Mouse (Mus musculus) ES-E14 (cell line): ENCODE measurements around the gene Ankrd40. TPM values are rescaled to one million over a fixed set of nuclear protein-coding genes. Genes with fewer than 3 reads are reported as not detected.
A peak's percentile ranks its signal among the peaks of the same experiment; 100 is the strongest.

Source experiments
- DNase-seq: peaks from one replicate; pipeline ENCODE4 v3.0.0-alpha.2; 2013; ENCODE audit warnings: low read depth, low spot score
- H3K27ac ChIP-seq: 2 replicates; pipeline ENCODE4 v1.5.1; 2012; ENCODE audit warnings: low read depth, mild to moderate bottlenecking, low read length, moderate library complexity, mixed read lengths; ENCODE audit not compliant: poor library complexity, insufficient read depth, severe bottlenecking
- H3K36me3 ChIP-seq: 2 replicates; pipeline ENCODE4 v1.6.1; 2012; ENCODE audit warnings: mild to moderate bottlenecking, low read length, moderate library complexity, mixed read lengths; ENCODE audit not compliant: control insufficient read depth, poor library complexity, insufficient read depth, severe bottlenecking
- H3K4me1 ChIP-seq, 2 experiments: fragments of 150-350 bp in 1 of 2; sonication (generic) in 1 of 2; 2 replicates each; pipeline ENCODE4 v1.6.1; 2012; ENCODE audit warnings: low read length in 2 of 2, mild to moderate bottlenecking in 1 of 2, mixed read lengths in 1 of 2; ENCODE audit not compliant: control insufficient read depth in 2 of 2, insufficient read depth in 2 of 2, poor library complexity in 1 of 2
- H3K4me3 ChIP-seq, 2 experiments: fragments of 150-350 bp in 1 of 2; sonication (generic) in 1 of 2; 2 replicates each; pipeline ENCODE4 v1.5.1; 2012; ENCODE audit warnings: low read length in 2 of 2, low read depth in 1 of 2, mild to moderate bottlenecking in 1 of 2, mixed read lengths in 1 of 2; ENCODE audit not compliant: insufficient read depth in 1 of 2, poor library complexity in 1 of 2, severe bottlenecking in 1 of 2
- H3K9ac ChIP-seq: 2 replicates; pipeline ENCODE4 v1.6.1; 2012; ENCODE audit warnings: low read depth, mild to moderate bottlenecking, low read length, mixed read lengths; ENCODE audit not compliant: poor library complexity, insufficient read depth, severe bottlenecking
- H3K9me3 ChIP-seq: fragments of 150-350 bp; sonication (generic); 2 replicates; pipeline ENCODE4 v1.6.1; 2012; ENCODE audit warnings: low read depth, mild to moderate bottlenecking, low read length; ENCODE audit not compliant: control insufficient read depth, insufficient read depth
- CHD2 ChIP-seq: IDR thresholded peaks from 2 replicates; pipeline ENCODE4 v1.6.1; 2014; ENCODE audit warnings: mild to moderate bottlenecking, low read depth, low read length, inconsistent platforms
- HCFC1 ChIP-seq: IDR thresholded peaks from 2 replicates; pipeline ENCODE4 v1.6.1; 2012; ENCODE audit warnings: low read length, inconsistent platforms, borderline replicate concordance; ENCODE audit not compliant: insufficient read depth
- MAFK ChIP-seq: IDR thresholded peaks from 2 replicates; pipeline ENCODE4 v1.6.1; 2014; ENCODE audit warnings: mild to moderate bottlenecking, low read depth, low read length, inconsistent platforms; ENCODE audit not compliant: insufficient read depth
- ZC3H11A ChIP-seq: IDR thresholded peaks from 2 replicates; pipeline ENCODE4 v1.6.1; 2012; ENCODE audit warnings: low read depth, mild to moderate bottlenecking, inconsistent platforms, low read length, borderline replicate concordance
- ZNF384 ChIP-seq: IDR thresholded peaks from 2 replicates; pipeline ENCODE4 v1.6.1; 2012; ENCODE audit warnings: low read depth, low read length, inconsistent platforms
- in situ Hi-C, 2 experiments: fragments of 600-800 bp; cut with MboI; formaldehyde crosslinking; loops; one replicate each; pipeline ENCODE4 v1.15.1; 2025; ENCODE audit warnings: low sequenced_read_pairs in 2 of 2, inconsistent platforms in 1 of 2; ENCODE audit not compliant: unreplicated experiment in 2 of 2
- total RNA-seq: library from RNA; depleted of rRNA; stranded (reverse); fragments of 300-350 nt; gene quantifications from 2 replicates; pipeline ENCODE4 v1.2.3, GENCODE M21; 2012

The Ankrd40 gene
- total RNA-seq, 1 experiment, result 42.7 TPM

DNA sequence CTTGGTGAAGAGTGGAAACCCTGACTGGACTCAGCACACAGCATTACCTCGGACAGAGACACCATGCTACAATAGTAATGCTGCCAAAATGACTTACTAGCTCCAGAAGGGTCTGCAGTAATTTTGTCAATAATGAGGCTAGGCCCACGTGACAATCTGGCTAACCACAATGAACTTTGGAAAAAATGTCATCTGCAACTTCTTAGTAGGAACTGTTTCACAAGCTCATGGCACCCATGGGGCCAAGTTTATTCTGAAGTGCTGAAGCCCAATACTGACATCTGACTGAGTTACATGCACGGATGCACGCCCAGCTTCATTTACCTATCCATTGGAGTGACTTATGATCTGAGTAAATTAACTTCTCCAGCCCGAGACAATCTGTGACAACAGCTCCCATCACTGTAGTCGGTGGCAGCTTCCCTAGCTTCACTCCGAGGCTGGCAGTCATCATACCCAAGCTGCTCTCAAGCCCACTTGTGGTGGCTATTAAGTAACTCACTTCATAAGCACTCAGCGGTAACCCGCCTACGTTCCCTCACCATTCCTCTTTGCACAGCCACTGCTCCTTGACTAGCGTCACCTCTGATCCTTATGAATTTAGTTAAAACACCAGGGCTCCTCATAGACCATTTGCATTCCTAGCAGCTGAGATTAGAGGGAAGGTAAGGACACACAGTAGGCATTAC is 41.8 kb upstream of the Ankrd40 start:
- TF ChIP-seq MAFK (no peak), CHD2 (no peak), ZNF384 (no peak), HCFC1 (no peak), ZC3H11A (no peak)
- in situ Hi-C loops, result no loop called here
- Histone ChIP-seq H3K36me3 (peaks cover 17% of the 10 kb centered on the region), H3K4me3 (no peak overlapping the region), H3K9ac (no peak overlapping the region), H3K27ac (peak overlapping the region; percentile 38; the same call in 1 of the 2 replicates), H3K4me1 (no peaks in the 10 kb centered on the region), H3K9me3 (no peaks in the 10 kb centered on the region)
- no peak for DNase-seq

DNA sequence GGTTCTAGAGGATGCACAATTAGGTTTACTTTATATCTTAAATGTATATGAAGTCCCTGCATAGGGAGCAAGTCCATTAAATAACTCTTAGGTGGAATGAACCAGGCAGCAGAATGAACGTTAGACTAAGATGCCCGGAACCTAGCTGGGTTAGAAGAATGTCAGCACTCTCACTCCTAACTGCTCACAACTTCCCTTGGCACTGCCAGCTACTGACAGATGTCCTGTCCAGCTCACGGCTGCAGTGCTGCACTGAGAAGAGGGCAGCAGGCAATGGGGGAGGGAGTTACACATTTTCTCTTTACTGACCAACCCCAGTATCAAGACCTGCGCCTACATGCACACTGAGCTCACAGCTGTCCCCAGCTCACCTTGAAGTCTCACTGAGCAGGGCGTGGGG is 40.7 kb upstream of the Ankrd40 start:
- peaks cover 17% of the 10 kb centered on the region for H3K36me3 ChIP-seq
- in situ Hi-C loops, result no loop called here

GRCm38 (mm10) chr11:94290062-94290740 is 37.6 kb upstream of the Ankrd40 start:
- Histone ChIP-seq H3K27ac (no peak overlapping the region), H3K36me3 (peaks cover 24% of the 10 kb centered on the region), H3K4me1 (no peaks in the 10 kb centered on the region), H3K4me3 (no peak overlapping the region), H3K9ac (no peak overlapping the region), H3K9me3 (no peaks in the 10 kb centered on the region)
- TF ChIP-seq HCFC1, result no peak
- TF ChIP-seq CHD2, result no peak
- no peak for TF ChIP-seq MAFK
- no peak for TF ChIP-seq ZC3H11A
- no peak for TF ChIP-seq ZNF384
- no peak for DNase-seq
- in situ Hi-C loops, result no loop called here

More for the DNA sequence above, 40.7 kb upstream of the Ankrd40 start:
- H3K9ac ChIP-seq, result no peak overlapping the region
- no peak for DNase-seq
- H3K27ac ChIP-seq, result no peak overlapping the region
- no peak overlapping the region for H3K4me3 ChIP-seq
- no peaks in the 10 kb centered on the region for H3K9me3 ChIP-seq
- TF ChIP-seq ZNF384 (no peak), MAFK (no peak), ZC3H11A (no peak), HCFC1 (no peak), CHD2 (no peak)
- no peaks in the 10 kb centered on the region for H3K4me1 ChIP-seq

DNA sequence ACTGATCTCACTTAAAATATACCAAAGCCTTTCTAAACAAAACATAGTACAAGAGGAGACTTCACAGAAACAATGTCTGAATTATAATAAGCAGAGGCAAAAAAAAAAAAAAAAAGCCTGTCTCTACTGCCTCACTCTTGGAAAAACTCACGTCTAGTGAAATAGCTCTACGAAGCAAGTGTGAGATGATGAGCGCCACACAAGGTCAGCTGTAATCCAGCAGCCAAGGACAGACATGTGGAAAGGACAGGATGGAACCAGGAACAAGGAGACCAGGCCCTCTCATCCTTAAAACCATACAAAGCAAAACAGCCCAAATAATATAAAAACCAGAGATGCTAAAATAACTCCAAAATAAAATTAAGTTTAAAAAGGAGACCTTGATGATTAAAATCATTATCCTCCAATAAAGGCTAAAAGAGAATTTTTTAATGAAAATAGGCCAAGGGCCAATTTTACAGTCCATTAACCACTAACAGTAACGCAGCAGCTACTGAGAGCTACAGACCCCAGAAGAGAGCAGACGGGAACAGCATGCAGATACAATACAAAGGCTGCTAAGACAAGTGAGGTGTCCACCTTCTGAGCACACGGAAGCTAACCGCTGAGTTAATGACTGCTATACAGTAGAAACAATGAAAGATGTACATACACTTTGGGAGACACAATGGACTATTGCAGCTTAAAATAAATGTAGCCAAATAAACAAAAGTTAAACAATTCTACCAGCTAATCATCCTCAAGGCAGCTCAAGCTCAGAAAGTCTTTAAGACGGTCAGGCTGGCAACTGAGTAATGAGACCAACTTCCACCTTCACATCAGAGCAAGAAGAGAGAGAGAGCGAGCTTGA is 32.6 kb upstream of the Ankrd40 start:
- TF ChIP-seq HCFC1, result no peak
- no peak for TF ChIP-seq ZNF384
- no peak for TF ChIP-seq ZC3H11A
- no peak for TF ChIP-seq CHD2
- TF ChIP-seq MAFK, result no peak
- no peak for DNase-seq
- no peaks in the 10 kb centered on the region for H3K4me1 ChIP-seq
- in situ Hi-C loops, result no loop called here
- no peak overlapping the region for H3K4me3 ChIP-seq
- peaks cover 36% of the 10 kb centered on the region for H3K36me3 ChIP-seq
- no peak overlapping the region for H3K9ac ChIP-seq
- H3K27ac ChIP-seq, result no peak overlapping the region
- H3K9me3 ChIP-seq, result no peaks in the 10 kb centered on the region
